Comparison of ENCODE assay signal across 15 mouse cellular contexts in genomic region chr1:36435071-36435470, GRCm38 (mm10). TPM values are rescaled to one million over a fixed set of nuclear protein-coding genes. Genes with fewer than 3 reads are reported as not detected.
DNase-seq lines count a peak whose midpoint lies in the region.
"Had no signal": no experiment of that assay in that cellular context is flagged by ENCODE, and none has a peak within 500 bp of the region (broad histone marks: within the 10 kb centered on the region; RNA-seq: fewer than 3 reads in every experiment).

No protein-coding gene starts in this region.

- peak; percentile 1 for DNase-seq in gastrocnemius, adult 18-20 months (ENCODE audit: low spot score)
- DNase-seq in gastrocnemius, postnatal 10 days = no peak
- peak; percentile 45 for DNase-seq in CD4-positive helper T cell, adult 2 months (ENCODE audit: low read depth, low spot score)
- peak; percentile 24 for DNase-seq in brain, adult 2 months (ENCODE audit: low read depth, low spot score)
- DNase-seq in thymus, postnatal 0 days (ENCODE audit: low spot score) = peak; percentile 86
- no peak for DNase-seq in cerebellum, adult 8-10 months
- no peak for DNase-seq in right cerebral cortex, postnatal 25 days
- DNase-seq in right cerebral cortex, postnatal 36 days (ENCODE audit: low spot score in 2 of 2) = no peak
- DNase-seq: adrenal gland, postnatal 25 days; cerebellum, adult 11-12 months; cerebellum, postnatal 25 days; gastrocnemius, postnatal 36 days; liver, embryonic 13.5 days; lung, embryonic 14.5 days; midbrain, embryonic 14.5 days had no signal

RNA-seq across cellular contexts. Expression of gene Lman2l, which starts 10.0 kb away (rescaled TPM):
- total RNA-seq in gastrocnemius, adult 18-20 months (2021) = 10 to 100 TPM; 21.0 to 22.2 TPM
- 10 to 100 TPM; 17.7 to 20.3 TPM for total RNA-seq in gastrocnemius, postnatal 10 days (2021)
- 51.3 and 52.1 TPM in 2 replicates for polyA plus RNA-seq in thymus, postnatal 0 days (2015; fragmentation: Nextera tagmentation; extraction: Ambion mirVana)

RNA-seq across cellular contexts. Expression of gene Cnnm4, which starts 36.3 kb away (rescaled TPM):
- total RNA-seq in gastrocnemius, adult 18-20 months (2021) = 1 to 10 TPM; 7.6 to 8.2 TPM
- 1 to 10 TPM; 4.3 to 5.7 TPM for total RNA-seq in gastrocnemius, postnatal 10 days (2021)
- 12.3 and 13.7 TPM in 2 replicates for polyA plus RNA-seq in thymus, postnatal 0 days (2015; fragmentation: Nextera tagmentation; extraction: Ambion mirVana)

Comparison
In these comparisons a context has a peak if more than half of its experiments do, and no peak if none do; other contexts are left out.
1. DNase-seq: peak in gastrocnemius, adult 18-20 months (single experiment), CD4-positive helper T cell, adult 2 months (single experiment), brain, adult 2 months (single experiment) and thymus, postnatal 0 days (single experiment); none in gastrocnemius, postnatal 10 days (single experiment), cerebellum, adult 8-10 months (single experiment), right cerebral cortex, postnatal 25 days (single experiment) and right cerebral cortex, postnatal 36 days (0 of 2).